Mouse (Mus musculus) limb, embryonic 14.5 days (tissue): ENCODE results near the gene Clec11a. TPM values are rescaled to one million over a fixed set of nuclear protein-coding genes. Genes with fewer than 3 reads are reported as not detected.

Experiments
- ATAC-seq: fragments of 200-750 bp; cut with Nextera tagmentation; 2 replicates; pipeline ENCODE4 v1.8.0; 2017; ENCODE audit warnings: low read depth, moderate number of reproducible peaks, moderate TSS enrichment; ENCODE audit not compliant: low FRiP score
- DNase-seq: peaks from one replicate; pipeline ENCODE4 v3.0.0-alpha.2; 2015; ENCODE audit warnings: low spot score
- H3K27ac ChIP-seq: fragments of 300-500 bp; sonication (generic); replicated peaks from 2 replicates; pipeline ENCODE4 v1.5.1; 2014; ENCODE audit warnings: low read depth, mild to moderate bottlenecking, low read length, moderate library complexity, mixed read lengths
- H3K27me3 ChIP-seq: fragments of 300-500 bp; sonication (generic); 2 replicates; pipeline ENCODE4 v1.6.1; 2014; ENCODE audit warnings: low read length, mixed read lengths; ENCODE audit not compliant: control insufficient read depth, insufficient read depth
- H3K36me3 ChIP-seq: fragments of 300-500 bp; sonication (generic); 2 replicates; pipeline ENCODE4 v1.6.1; 2014; ENCODE audit warnings: mild to moderate bottlenecking, low read length, moderate library complexity, mixed read lengths; ENCODE audit not compliant: control insufficient read depth, insufficient read depth
- H3K4me1 ChIP-seq: fragments of 300-500 bp; sonication (generic); 2 replicates; pipeline ENCODE4 v1.6.1; 2014; ENCODE audit warnings: antibody characterized with exemption, low read length, mixed read lengths; ENCODE audit not compliant: control insufficient read depth, insufficient read depth
- H3K4me2 ChIP-seq: fragments of 300-500 bp; sonication (generic); replicated peaks from 2 replicates; pipeline ENCODE4 v1.6.1; 2014; ENCODE audit warnings: low read depth, mild to moderate bottlenecking, low read length, moderate library complexity; ENCODE audit not compliant: severe bottlenecking
- H3K4me3 ChIP-seq: fragments of 300-500 bp; sonication (generic); replicated peaks from 2 replicates; pipeline ENCODE4 v1.5.1; 2014; ENCODE audit warnings: low read length
- H3K9ac ChIP-seq: fragments of 300-500 bp; sonication (generic); 2 replicates; pipeline ENCODE4 v1.6.1; 2014; ENCODE audit warnings: mild to moderate bottlenecking, low read depth, low read length, moderate library complexity; ENCODE audit not compliant: severe bottlenecking
- H3K9me3 ChIP-seq: fragments of 300-500 bp; sonication (generic); 2 replicates; pipeline ENCODE4 v1.6.1; 2016; ENCODE audit warnings: low read length; ENCODE audit not compliant: control insufficient read depth
- POLR2A ChIP-seq: fragments of 200-500 bp; IDR thresholded peaks from 2 replicates; pipeline ENCODE4 v1.8.0; 2012; ENCODE audit warnings: inconsistent platforms, mild to moderate bottlenecking, moderate library complexity, borderline replicate concordance; ENCODE audit not compliant: insufficient read depth, insufficient read length; ENCODE audit errors: extremely low read depth
- WGBS: fragments of 180-500 bp; shearing (Covaris S2); extraction: QIAGEN DNeasy Blood & Tissue Kit; methylation state at CpG from one replicate; pipeline ENCODE4 v1.1.7; 2014; 5-methylcytosine and 5-hydroxymethylcytosine counted together
- polyA plus RNA-seq, 2 experiments: library from polyadenylated mRNA; depleted of rRNA in 1 of 2; stranded (reverse) in 1 of 2; unstranded in 1 of 2; fragments of >200 nt; fragmentation: Nextera tagmentation in 1 of 2; extraction: Ambion mirVana in 1 of 2; gene quantifications; 2 replicates each; pipeline versions ENCODE4 v1.2.1 to v1.2.3; 2012 to 2014

The Clec11a gene
- polyA plus RNA-seq, 2 experiments, result 15.5 to 21.2 TPM

GRCm38 (mm10) chr7:44262791-44263643 is 43.7 kb downstream of the Clec11a start:
- peaks cover 4% of the 10 kb centered on the region; the same call in 1 of the 2 replicates for H3K4me1 ChIP-seq
- peak; percentile 70 for ATAC-seq

GRCm38 (mm10) chr7:44261147-44261546 is 45.6 kb downstream of the Clec11a start, which contains the start of gene Gm15517:
Gene Gm15517 (plus strand): TSS chr7:44261447.
- no peak for ATAC-seq
- DNase-seq, result no peak
- no peak within 1 kb of the TSS for H3K27ac ChIP-seq
- 57% methylated on average over 5 of the region's 5 CpGs for WGBS
- no peak within 1 kb of the TSS for H3K9ac ChIP-seq
- H3K27me3 ChIP-seq, result peaks cover 11% of the 10 kb centered on the region
- no peak for TF ChIP-seq POLR2A
- H3K4me1 ChIP-seq, result peaks cover 4% of the 10 kb centered on the region; the same call in 1 of the 2 replicates
- no peaks in the 10 kb centered on the region for H3K36me3 ChIP-seq
- H3K4me3 ChIP-seq, result no peak within 1 kb of the TSS
- H3K4me2 ChIP-seq, result no peak within 1 kb of the TSS
- no peaks in the 10 kb centered on the region for H3K9me3 ChIP-seq

More at GRCm38 (mm10) chr7:44262791-44263643, 43.7 kb downstream of the Clec11a start:
- Histone ChIP-seq H3K4me3 (no peak overlapping the region), H3K9me3 (no peaks in the 10 kb centered on the region), H3K4me2 (peak overlapping the region; percentile 38), H3K27ac (no peak overlapping the region), H3K36me3 (no peaks in the 10 kb centered on the region), H3K27me3 (peaks cover 11% of the 10 kb centered on the region), H3K9ac (no peak overlapping the region)
- peak; percentile 93 for DNase-seq
- 2% methylated on average over 34 of the region's 34 CpGs for WGBS
- TF ChIP-seq POLR2A, result peak; percentile 29; the same call in 1 of the 2 replicates

- Histone ChIP-seq H3K9me3 (no peaks in the 10 kb centered on the region), H3K4me2 (no peak overlapping the region), H3K27me3 (peaks cover 11% of the 10 kb centered on the region), H3K36me3 (no peaks in the 10 kb centered on the region), H3K4me1 (peaks cover 4% of the 10 kb centered on the region; the same call in 1 of the 2 replicates), H3K27ac (no peak overlapping the region), H3K9ac (no peak overlapping the region), H3K4me3 (no peak overlapping the region)
- ATAC-seq (no peak), DNase-seq (no peak)
- 72% methylated on average over 6 of the region's 6 CpGs for WGBS
- TF ChIP-seq POLR2A, result no peak
Measured at GRCm38 (mm10) chr7:44260410-44260809, 46.3 kb downstream of the Clec11a start.

GRCm38 (mm10) chr7:44257278-44257677 is 49.4 kb downstream of the Clec11a start, which contains the start of gene Acp4:
Gene Acp4 (minus strand): TSS chr7:44257378.
- Histone ChIP-seq H3K27me3 (no peaks in the 10 kb centered on the region; the same call in 1 of the 2 replicates), H3K4me2 (no peak within 1 kb of the TSS), H3K36me3 (peaks cover 13% of the 10 kb centered on the region), H3K4me1 (no peaks in the 10 kb centered on the region), H3K9ac (no peak within 1 kb of the TSS), H3K9me3 (no peaks in the 10 kb centered on the region), H3K4me3 (no peak within 1 kb of the TSS), H3K27ac (no peak within 1 kb of the TSS)
- no peak for TF ChIP-seq POLR2A
- DNase-seq (no peak), ATAC-seq (no peak)
- 72% methylated on average over 4 of the region's 4 CpGs for WGBS

- no peaks in the 10 kb centered on the region for H3K9me3 ChIP-seq
- peaks cover 32% of the 10 kb centered on the region for H3K36me3 ChIP-seq
- no peak overlapping the region for H3K27ac ChIP-seq
- WGBS, result 76% methylated on average over 6 of the region's 6 CpGs
- no peaks in the 10 kb centered on the region for H3K4me1 ChIP-seq
- H3K4me2 ChIP-seq, result no peak overlapping the region
- H3K9ac ChIP-seq, result no peak overlapping the region
- DNase-seq, result no peak
- no peak overlapping the region for H3K4me3 ChIP-seq
- no peaks in the 10 kb centered on the region for H3K27me3 ChIP-seq
- no peak for ATAC-seq
- no peak for TF ChIP-seq POLR2A
Measured at GRCm38 (mm10) chr7:44254930-44255329, 51.8 kb downstream of the Clec11a start.
